Mouse (Mus musculus) forebrain, embryonic 14.5 days (tissue): ENCODE results near the gene Gm10271. TPM values are rescaled to one million over a fixed set of nuclear protein-coding genes. Genes with fewer than 3 reads are reported as not detected.

ENCODE experiments used
- ATAC-seq: fragments of 200-750 bp; cut with Nextera tagmentation; 2 replicates; pipeline ENCODE4 v1.8.0; 2017; ENCODE audit warnings: mild to moderate bottlenecking, moderate library complexity
- DNase-seq: peaks from one replicate; pipeline ENCODE4 v3.0.0-alpha.2; 2015; ENCODE audit warnings: low spot score
- H3K27ac ChIP-seq: fragments of 300-500 bp; sonication (generic); 2 replicates; pipeline ENCODE4 v1.5.1; 2014; ENCODE audit warnings: low read depth, mild to moderate bottlenecking, control low read depth, low read length, moderate library complexity
- H3K27me3 ChIP-seq: fragments of 300-500 bp; sonication (generic); replicated peaks from 2 replicates; pipeline ENCODE4 v1.6.1; 2014; ENCODE audit warnings: low read length, control low read depth, mixed read lengths; ENCODE audit not compliant: control insufficient read depth, insufficient read depth
- H3K36me3 ChIP-seq: fragments of 300-500 bp; sonication (generic); 2 replicates; pipeline ENCODE4 v1.6.1; 2014; ENCODE audit warnings: low read length, control low read depth; ENCODE audit not compliant: control insufficient read depth, insufficient read depth
- H3K4me1 ChIP-seq: fragments of 300-500 bp; sonication (generic); 2 replicates; pipeline ENCODE4 v1.6.1; 2014; ENCODE audit warnings: antibody characterized with exemption, low read length, control low read depth; ENCODE audit not compliant: control insufficient read depth, insufficient read depth
- H3K4me2 ChIP-seq: fragments of 300-500 bp; sonication (generic); 2 replicates; pipeline ENCODE4 v1.6.1; 2014; ENCODE audit warnings: mild to moderate bottlenecking, control low read depth, low read length
- H3K4me3 ChIP-seq: fragments of 300-500 bp; sonication (generic); 2 replicates; pipeline ENCODE4 v1.5.1; 2014; ENCODE audit warnings: low read depth, low read length, control low read depth
- H3K9ac ChIP-seq: fragments of 300-500 bp; sonication (generic); 2 replicates; pipeline ENCODE4 v1.6.1; 2014; ENCODE audit warnings: mild to moderate bottlenecking, low read length, control low read depth, moderate library complexity
- H3K9me3 ChIP-seq: fragments of 300-500 bp; sonication (generic); replicated peaks from 2 replicates; pipeline ENCODE4 v1.6.1; 2016; ENCODE audit warnings: low read length, control low read depth, mixed read lengths; ENCODE audit not compliant: control insufficient read depth
- WGBS: fragments of 180-500 bp; shearing (Covaris S2); extraction: QIAGEN DNeasy Blood & Tissue Kit; methylation state at CpG from one replicate; pipeline ENCODE4 v1.1.7; 2014; 5-methylcytosine and 5-hydroxymethylcytosine counted together
- polyA plus RNA-seq: library from polyadenylated mRNA; unstranded; fragments of >200 nt; fragmentation: Nextera tagmentation; extraction: Ambion mirVana; gene quantifications from 2 replicates; pipeline ENCODE4 v1.2.1, GENCODE M21; 2014

Gm10271 gene
- polyA plus RNA-seq, 1 experiment from 2014 or later = not detected

GRCm38 (mm10) chr10:116921416-116921815, 51.0 kb downstream of the Gm10271 start:
- no peak for ATAC-seq
- H3K4me3 ChIP-seq = no peak overlapping the region
- H3K27ac ChIP-seq = no peak overlapping the region
- no peaks in the 10 kb centered on the region for H3K27me3 ChIP-seq
- no peaks in the 10 kb centered on the region for H3K9me3 ChIP-seq
- DNase-seq = no peak
- no peak overlapping the region for H3K4me2 ChIP-seq
- no peaks in the 10 kb centered on the region for H3K4me1 ChIP-seq
- H3K36me3 ChIP-seq = peaks cover 33% of the 10 kb centered on the region
- 92% methylated on average over 15 of the region's 15 CpGs for WGBS
- H3K9ac ChIP-seq = no peak overlapping the region

DNA sequence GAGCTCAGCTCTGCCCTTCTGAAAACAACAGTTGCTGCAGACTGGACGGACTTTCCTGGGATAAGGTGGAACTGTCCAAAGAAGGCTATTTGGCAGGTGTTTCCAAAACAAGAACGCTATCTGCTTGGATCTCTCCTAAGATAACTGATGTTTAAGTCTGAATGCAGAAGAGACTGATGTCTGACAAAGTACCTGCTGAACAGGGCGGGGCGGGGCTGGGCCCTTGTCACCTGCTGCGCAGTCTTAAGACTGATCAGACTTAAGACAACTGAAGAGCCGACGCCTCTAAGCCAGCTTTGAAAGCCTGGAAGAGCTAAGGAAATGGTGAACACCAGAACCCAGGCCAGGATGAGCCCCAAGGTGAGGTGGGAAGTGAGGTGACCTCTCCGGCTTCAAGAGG, 51.8 kb downstream of the Gm10271 start:
- WGBS = 95% methylated on average over 8 of the region's 8 CpGs

GRCm38 (mm10) chr10:116919368-116920317, 52.8 kb downstream of the Gm10271 start:
- no peaks in the 10 kb centered on the region for H3K9me3 ChIP-seq
- ATAC-seq = no peak
- H3K36me3 ChIP-seq = peaks cover 37% of the 10 kb centered on the region
- H3K4me2 ChIP-seq = no peak overlapping the region
- DNase-seq = no peak
- H3K4me3 ChIP-seq = no peak overlapping the region
- 92% methylated on average over 25 of the region's 25 CpGs for WGBS
- H3K27ac ChIP-seq = no peak overlapping the region
- H3K27me3 ChIP-seq = no peaks in the 10 kb centered on the region
- H3K4me1 ChIP-seq = no peaks in the 10 kb centered on the region
- H3K9ac ChIP-seq = no peak overlapping the region

More for the DNA sequence above, 51.8 kb downstream of the Gm10271 start:
- H3K36me3 ChIP-seq = peaks cover 33% of the 10 kb centered on the region
- ATAC-seq (no peak), DNase-seq (no peak)
- H3K27me3 ChIP-seq = no peaks in the 10 kb centered on the region
- H3K4me2 ChIP-seq = no peak overlapping the region
- no peak overlapping the region for H3K9ac ChIP-seq
- no peak overlapping the region for H3K4me3 ChIP-seq
- no peak overlapping the region for H3K27ac ChIP-seq
- no peaks in the 10 kb centered on the region for H3K4me1 ChIP-seq
- no peaks in the 10 kb centered on the region for H3K9me3 ChIP-seq

DNA sequence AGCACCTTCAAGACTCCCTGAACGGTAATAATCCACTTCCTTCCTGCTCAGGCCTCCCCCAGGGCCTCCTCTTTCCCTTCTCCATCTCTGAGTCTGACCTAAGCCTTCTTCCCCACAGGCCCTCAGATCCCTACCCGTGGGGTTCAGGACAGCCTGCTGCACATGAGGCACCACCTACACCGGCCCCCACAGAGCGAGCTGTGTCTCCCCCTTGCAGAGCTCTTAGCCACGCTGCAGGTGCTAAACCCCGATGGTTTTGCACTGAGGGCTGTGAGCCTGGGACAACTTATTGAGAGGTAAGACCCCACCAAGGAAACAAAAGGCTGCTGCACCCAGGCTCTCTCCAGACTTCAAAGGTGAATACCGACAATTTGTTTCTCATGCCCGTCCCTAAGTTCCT, 55.8 kb downstream of the Gm10271 start:
- Histone ChIP-seq H3K4me2 (no peak overlapping the region), H3K4me3 (no peak overlapping the region), H3K4me1 (no peaks in the 10 kb centered on the region), H3K27ac (no peak overlapping the region), H3K9me3 (no peaks in the 10 kb centered on the region), H3K36me3 (peaks cover 43% of the 10 kb centered on the region), H3K9ac (no peak overlapping the region), H3K27me3 (no peaks in the 10 kb centered on the region)
- WGBS = 91% methylated on average over 8 of the region's 8 CpGs
- ATAC-seq = no peak
- DNase-seq = no peak

DNA sequence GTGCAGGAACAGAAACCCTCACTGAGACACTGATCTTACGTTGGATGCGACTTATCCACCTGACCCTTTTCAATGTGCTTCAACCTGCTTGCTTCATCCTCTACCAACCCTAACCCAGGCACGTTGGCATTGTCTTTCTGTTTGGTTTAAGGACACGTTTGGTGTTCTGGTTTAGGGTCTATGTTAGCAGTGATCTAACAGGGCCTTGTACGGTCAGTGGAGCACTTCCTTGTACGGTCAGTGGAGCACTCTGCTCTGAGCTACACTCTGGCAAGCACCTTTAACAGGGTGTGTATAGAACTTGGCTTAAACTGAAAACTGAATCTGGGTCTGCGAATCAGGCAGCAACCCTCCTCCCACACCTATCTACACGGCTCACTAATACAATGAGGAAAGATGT, 57.1 kb downstream of the Gm10271 start:
- DNase-seq = no peak
- Histone ChIP-seq H3K4me3 (no peak overlapping the region), H3K4me1 (no peaks in the 10 kb centered on the region), H3K9me3 (no peaks in the 10 kb centered on the region), H3K4me2 (no peak overlapping the region), H3K27me3 (no peaks in the 10 kb centered on the region), H3K27ac (no peak overlapping the region), H3K36me3 (peaks cover 50% of the 10 kb centered on the region), H3K9ac (no peak overlapping the region)
- ATAC-seq = no peak
- WGBS = 93% methylated on average over 8 of the region's 8 CpGs

DNA sequence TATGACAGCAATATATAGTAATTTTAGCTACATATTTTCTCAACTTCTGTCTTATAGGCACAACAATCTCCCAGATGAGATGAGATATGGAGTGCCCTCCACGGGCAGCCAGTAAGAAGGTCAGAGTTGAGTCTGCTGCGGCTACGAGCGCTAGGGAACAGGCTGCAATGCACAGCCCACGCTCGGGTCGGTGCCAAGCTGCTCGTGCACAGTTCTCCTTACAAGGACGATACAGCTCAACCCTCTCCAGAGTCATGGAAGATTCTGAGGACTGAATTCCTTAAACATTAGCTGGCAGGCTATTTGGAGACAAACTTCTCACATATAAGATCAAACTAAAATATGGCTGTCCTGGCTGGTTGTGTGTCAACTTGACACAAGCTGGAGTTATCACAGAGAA, 57.8 kb downstream of the Gm10271 start:
- H3K9me3 ChIP-seq = no peaks in the 10 kb centered on the region
- WGBS = 93% methylated on average over 9 of the region's 9 CpGs
- H3K36me3 ChIP-seq = peaks cover 57% of the 10 kb centered on the region
- no peak overlapping the region for H3K4me3 ChIP-seq
- ATAC-seq = no peak
- H3K4me2 ChIP-seq = no peak overlapping the region
- DNase-seq = no peak
- H3K27ac ChIP-seq = no peak overlapping the region
- no peaks in the 10 kb centered on the region for H3K27me3 ChIP-seq
- no peaks in the 10 kb centered on the region for H3K4me1 ChIP-seq
- no peak overlapping the region for H3K9ac ChIP-seq

DNA sequence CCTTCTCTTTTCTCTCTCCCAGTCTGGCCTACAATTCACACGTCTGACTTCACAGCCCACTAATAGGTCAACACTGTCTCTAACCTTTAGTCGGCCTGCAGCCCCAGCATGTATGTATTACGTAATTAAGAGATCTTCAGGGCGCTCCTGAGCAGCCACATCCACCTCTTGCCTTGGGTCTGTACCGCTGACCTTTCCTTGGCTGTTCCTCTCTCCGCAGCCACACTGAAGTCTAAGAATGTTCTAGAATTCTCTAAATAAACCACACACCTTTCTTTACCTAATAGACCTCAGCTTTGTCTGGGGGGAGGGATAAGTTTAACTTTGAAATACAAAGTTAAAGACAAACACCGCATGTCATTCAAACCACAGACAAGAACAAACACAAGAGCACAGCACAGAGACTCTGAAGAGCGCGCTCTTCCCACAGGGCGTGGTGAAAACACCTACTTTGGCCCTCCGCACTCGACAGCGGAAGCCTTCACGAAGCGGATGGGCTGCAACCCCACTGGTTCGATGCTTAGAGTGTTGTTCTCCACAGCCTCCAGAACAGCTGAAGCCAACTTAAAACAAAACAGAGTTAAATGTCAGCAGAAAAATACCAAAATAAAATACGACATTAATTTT, 58.6 kb downstream of the Gm10271 start:
- H3K4me1 ChIP-seq = no peaks in the 10 kb centered on the region
- no peaks in the 10 kb centered on the region for H3K27me3 ChIP-seq
- H3K27ac ChIP-seq = no peak overlapping the region
- no peak for ATAC-seq
- H3K36me3 ChIP-seq = peaks cover 64% of the 10 kb centered on the region
- 95% methylated on average over 17 of the region's 17 CpGs for WGBS
- no peak overlapping the region for H3K4me2 ChIP-seq
- no peak overlapping the region for H3K9ac ChIP-seq
- no peak for DNase-seq
- H3K4me3 ChIP-seq = no peak overlapping the region
- no peaks in the 10 kb centered on the region for H3K9me3 ChIP-seq

DNA sequence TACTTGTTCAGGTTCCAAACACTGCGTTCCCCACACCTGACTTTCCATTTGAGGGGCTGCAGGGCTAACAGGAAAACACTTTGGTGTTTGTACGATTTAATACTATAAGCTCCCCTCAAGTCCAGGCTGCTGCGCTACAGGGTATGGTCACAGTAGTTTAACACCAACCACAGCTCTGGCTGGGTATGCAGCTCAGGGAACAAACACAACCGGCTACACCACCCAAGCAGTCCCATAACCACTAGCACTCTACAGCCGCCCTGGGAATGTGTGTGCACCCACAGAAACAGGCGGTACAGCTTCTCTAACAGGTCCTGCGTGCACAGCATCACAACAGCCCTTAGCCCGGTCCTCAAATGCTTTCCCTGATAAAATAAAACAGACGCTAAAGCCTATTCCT, 59.6 kb downstream of the Gm10271 start:
- ATAC-seq (no peak), DNase-seq (no peak)
- Histone ChIP-seq H3K9me3 (no peaks in the 10 kb centered on the region), H3K9ac (no peak overlapping the region), H3K4me2 (no peak overlapping the region), H3K27ac (no peak overlapping the region), H3K4me3 (no peak overlapping the region), H3K4me1 (no peaks in the 10 kb centered on the region), H3K27me3 (no peaks in the 10 kb centered on the region), H3K36me3 (peaks cover 66% of the 10 kb centered on the region)
- 95% methylated on average over 9 of the region's 9 CpGs for WGBS
